Mouse (Mus musculus) G1E-ER4 (cell line): ENCODE measurements around the gene Ms4a4b. TPM values are rescaled to one million over a fixed set of nuclear protein-coding genes. Genes with fewer than 3 reads are reported as not detected.

Experiments
- GATA1 ChIP-seq: IDR thresholded peaks from one replicate; pipeline ENCODE4 v1.8.0; 2012; ENCODE audit warnings: low read length, inconsistent platforms
- polyA plus RNA-seq: library from polyadenylated mRNA; stranded (reverse); fragments of >175 nt; gene quantifications from 2 replicates; pipeline ENCODE4 v1.2.3, GENCODE M21; 2012

Ms4a4b gene
- polyA plus RNA-seq, 1 experiment = not detected

DNA sequence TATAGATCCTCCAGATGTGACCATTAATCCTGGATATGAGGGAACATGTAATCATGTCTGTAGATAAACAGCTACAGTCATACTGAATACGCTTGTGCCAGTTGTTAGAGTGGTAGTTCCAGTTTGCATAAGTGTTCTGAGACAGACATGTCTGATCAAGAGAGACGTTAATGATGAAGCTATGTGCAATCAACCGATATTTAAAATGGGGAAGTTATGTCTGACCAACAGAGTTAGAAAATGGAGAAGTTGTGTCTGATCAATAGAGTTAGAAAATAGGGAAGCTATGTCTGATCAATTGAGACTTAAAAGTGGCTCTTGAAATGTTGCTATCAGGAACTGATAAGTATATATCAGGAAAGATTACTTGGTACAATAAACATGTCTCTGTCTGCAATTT, 41.9 kb downstream of the Ms4a4b start:
- TF ChIP-seq GATA1 = peak; percentile 6

DNA sequence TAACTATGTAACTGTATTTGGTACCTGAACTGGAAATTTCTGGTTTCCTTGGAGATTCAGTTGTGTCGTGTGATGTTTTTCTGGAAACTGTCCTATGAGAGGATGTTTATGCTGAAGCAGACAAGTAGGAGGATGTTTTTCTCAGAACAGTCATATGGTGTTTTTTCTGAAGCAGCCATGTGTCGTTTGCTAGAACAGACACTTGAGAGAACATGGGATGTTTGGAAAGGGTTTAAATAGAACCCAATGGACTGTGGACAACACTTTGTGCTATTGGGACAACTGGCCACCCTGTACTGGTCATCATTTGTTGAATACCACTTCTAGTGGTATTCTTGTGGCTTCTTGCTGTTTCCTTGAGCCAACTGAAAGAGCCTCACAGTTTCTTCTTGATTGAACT, 42.4 kb downstream of the Ms4a4b start, which contains the start of gene Gm8369:
Gene Gm8369 (plus strand): TSS at position 193 of the 400 bp plus-strand sequence.
- no peak for TF ChIP-seq GATA1

DNA sequence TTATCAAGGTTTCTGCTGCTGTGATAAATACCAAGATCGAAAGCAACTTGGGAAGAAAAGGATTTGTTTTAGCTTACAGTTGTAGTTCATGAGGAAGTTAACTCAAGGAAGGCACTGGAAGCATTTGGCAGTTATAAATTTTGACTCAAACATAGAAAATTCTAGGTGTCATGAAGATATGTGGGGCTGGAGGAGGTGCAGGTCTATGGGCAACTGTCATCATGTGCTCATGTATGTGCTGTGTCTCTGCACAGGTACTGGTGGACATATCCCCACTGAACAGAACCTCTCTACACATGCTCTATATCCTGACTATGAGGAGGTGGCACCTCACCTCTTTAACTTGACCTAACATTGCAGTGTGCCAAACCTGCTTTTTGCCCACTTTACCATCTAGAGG, 43.2 kb downstream of the Ms4a4b start:
- no peak for TF ChIP-seq GATA1

DNA sequence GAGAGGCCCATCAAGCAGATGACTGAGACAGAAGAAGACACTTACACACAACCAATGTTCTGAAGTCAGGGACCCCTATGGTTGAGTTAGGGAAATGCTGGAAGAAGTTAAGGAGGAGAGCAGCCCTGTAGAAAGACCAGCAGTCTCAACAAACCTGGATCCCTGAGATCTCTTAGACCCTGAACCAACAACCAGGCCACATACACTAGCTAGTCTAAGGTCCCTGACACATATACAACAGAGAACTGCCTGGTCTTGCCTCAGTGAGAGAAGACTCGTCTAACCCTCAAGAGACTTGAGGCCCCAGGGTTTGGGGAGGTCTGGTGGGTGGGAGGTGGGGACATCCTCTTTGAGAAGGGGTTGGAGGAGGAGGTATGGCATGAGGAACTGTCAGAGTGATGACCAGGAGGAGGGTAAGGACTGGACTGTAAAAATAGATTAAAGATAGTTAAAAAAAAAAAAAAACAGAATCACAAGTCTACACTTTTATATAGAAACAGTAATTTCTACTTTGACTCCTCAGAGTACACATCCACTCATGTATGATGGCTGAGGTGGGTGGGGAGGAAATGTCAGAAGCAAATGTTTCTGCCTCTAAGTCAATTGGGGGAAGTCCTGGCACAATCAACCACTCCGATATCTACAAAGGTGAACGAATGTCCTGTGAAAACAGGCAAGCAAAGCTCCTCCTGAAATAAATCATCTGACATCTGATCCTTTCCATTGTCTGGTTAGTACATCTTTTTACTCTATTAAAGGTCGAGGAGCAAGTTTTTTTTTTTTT, 48.2 kb downstream of the Ms4a4b start:
- TF ChIP-seq GATA1 = no peak

DNA sequence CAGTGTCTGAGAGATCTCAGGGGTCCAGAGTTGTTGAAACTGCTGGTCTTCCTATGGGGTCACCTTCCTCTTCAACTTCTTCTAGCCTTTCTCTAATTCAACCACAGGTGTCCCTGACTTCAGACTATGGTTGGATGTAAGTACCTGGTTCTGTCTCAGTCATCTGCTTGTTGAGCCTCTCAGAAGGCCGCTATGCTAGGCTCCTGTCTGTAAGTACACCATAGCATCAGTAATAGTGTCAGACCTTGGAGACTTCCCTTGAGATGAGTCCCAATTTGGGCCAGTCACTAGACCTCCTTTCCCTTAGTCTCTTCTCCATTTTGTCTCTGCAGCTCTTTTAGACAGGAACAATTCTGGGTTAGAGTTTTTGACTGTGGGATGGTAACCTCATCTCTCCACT, 49.3 kb downstream of the Ms4a4b start:
- no peak for TF ChIP-seq GATA1

DNA sequence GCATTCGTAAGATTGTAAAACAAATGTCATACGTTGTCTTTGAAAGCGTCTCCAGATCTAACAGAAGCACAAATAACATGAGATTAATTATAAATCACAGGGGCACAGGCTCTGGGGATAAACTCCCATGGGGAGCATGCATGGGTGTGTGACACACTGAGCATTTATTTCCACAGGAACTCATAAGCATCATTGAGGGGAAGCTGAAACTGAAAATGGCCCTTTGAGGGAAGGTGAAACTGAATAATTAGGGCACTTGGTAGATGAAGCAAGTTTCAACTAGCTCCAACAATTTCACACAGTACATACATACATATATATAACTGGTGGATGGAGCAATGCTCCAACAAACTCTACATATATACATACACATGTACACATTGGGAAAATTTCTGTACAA, 51.2 kb downstream of the Ms4a4b start:
- TF ChIP-seq GATA1 = no peak

DNA sequence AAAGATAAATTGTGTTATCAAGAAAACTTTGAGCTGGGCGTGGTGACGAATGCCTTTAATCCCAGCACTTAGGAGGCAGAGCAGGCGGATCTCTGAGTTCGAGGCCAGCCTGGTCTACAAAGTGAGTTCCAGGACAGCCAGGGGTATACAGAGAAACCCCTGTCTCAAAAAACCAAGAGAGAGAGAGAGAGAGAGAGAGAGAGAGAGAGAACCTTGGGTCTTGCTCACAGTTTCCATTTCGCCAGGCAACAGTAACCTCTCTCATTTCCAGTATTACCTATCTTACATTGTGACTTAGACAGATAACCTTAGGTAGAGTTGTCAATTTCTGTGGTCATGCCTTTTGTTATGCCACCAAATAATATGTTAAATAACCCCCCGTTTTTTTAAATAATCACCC, 53.0 kb downstream of the Ms4a4b start:
- TF ChIP-seq GATA1 = no peak

DNA sequence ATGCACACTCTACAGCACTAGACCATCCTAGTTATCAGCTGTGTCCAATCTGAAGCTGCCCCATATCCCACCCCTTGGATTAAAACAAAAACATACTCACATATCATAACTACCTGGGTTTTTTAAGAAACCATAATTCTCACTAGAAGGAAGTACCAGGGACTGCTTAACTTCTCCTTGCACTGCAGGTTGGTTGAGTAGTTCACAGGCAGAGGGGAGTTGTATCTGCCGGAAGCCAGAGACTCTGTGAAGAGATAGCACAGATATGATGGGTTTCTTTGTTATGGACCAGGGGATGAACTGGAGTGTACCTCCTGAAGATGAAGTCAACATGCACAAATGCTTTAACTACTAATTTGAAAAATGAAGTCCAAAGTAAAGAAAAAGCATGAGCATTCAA, 57.4 kb downstream of the Ms4a4b start:
- no peak for TF ChIP-seq GATA1

DNA sequence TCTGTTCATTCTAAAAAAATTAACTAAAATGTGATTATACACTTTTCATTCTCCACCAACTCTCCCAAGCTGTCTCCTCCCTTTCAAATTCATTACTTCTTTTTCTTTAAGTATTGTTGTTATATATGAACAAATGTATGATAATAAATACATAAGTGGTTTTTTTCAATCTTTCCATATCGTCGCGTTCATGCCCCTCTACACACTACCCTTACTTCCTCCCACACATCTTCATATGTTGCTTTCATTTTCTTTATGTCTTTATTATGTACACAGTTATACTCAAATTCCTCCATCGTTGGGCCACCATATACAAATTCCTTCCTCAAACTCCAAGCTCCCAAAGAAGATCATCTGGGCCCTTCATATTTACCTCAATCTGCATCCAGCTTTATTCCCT, 58.0 kb downstream of the Ms4a4b start:
- no peak for TF ChIP-seq GATA1

DNA sequence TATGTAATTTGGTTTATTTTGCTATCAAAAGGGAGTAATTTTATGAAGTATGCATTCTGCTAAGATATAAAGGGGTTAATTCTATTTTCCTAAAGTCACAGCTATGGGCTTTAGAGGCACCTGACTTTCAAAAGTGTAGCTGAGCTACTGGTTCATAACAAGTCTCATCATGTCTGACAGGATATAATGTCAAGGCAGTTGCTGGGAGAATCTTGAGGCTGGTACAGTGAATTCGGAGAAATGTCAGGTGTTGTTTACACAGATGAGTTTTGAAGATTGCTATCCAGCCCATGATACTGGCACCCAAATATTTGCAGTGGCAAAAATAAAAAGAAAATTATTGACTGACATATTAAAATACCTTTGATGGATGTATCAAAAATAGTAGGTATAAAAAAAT, 61.5 kb downstream of the Ms4a4b start:
- TF ChIP-seq GATA1 = no peak

DNA sequence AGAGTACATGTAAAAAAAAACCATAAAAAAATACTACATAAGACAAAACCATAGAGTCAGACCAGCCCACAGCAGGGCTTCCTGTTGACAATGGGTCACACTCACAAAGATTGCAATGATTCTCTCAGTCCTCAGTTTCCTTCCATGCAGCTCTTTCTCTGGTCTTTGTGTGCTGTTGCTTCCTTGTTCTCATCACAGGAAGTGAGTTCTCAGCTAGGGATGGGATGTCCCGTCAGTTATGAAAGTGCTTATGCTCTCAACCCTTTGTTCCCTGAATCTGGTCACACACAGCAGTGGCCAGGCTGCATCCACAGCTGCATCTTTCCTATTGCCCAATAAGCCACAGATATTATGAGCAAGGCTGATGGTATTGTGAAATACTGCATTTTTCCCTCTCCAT, 70.1 kb downstream of the Ms4a4b start:
- TF ChIP-seq GATA1 = no peak

DNA sequence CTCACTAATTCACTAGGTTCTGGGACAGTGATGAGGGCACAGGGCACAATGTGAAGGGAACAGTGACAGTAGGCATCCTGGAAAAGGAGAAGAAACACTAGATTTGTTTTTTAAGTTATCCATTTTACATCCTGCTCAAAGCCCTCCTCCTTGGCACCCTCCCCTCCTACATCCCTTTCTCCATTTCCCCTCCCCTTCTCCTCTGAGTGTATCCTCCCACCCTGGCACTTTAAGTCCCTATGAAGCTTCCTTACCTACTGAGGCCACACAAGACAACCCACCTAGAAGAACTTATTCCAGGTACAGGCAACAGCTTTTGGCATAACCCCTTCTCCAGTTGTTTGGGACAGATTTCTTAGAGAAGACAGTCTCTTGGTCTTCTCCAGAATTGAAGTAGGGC, 72.9 kb downstream of the Ms4a4b start, which contains the start of gene Ms4a6b:
Gene Ms4a6b (plus strand): TSS at position 267 of the 400 bp plus-strand sequence.
- no peak for TF ChIP-seq GATA1

Other genes with a start within 250 kb of the Ms4a4b start
- not detected in 2 replicates for gene Ms4a13, start 246.8 kb upstream of the Ms4a4b start, polyA plus RNA-seq
- gene Ms4a12, start 211.1 kb upstream of the Ms4a4b start, polyA plus RNA-seq = not detected in 2 replicates
- gene Ms4a1, start 177.3 kb upstream of the Ms4a4b start, polyA plus RNA-seq = not detected in 2 replicates
- not detected in 2 replicates for gene Ms4a5, start 159.7 kb upstream of the Ms4a4b start, polyA plus RNA-seq
- gene Ms4a14, start 129.1 kb upstream of the Ms4a4b start, polyA plus RNA-seq = not detected in 2 replicates
- not detected in 2 replicates for gene Ms4a7, start 107.4 kb upstream of the Ms4a4b start, polyA plus RNA-seq
- gene Ms4a4a, start 68.0 kb upstream of the Ms4a4b start, polyA plus RNA-seq = not detected in 2 replicates
- not detected in 2 replicates for gene Ms4a4c, start 38.8 kb upstream of the Ms4a4b start, polyA plus RNA-seq
- gene Ms4a6c, start 25.8 kb downstream of the Ms4a4b start, polyA plus RNA-seq = not detected in 2 replicates
- gene Gm8369, start 42.4 kb downstream of the Ms4a4b start, polyA plus RNA-seq = not detected in 2 replicates
- gene Ms4a6b, start 73.0 kb downstream of the Ms4a4b start, polyA plus RNA-seq = not detected in 2 replicates
- gene Ms4a4d, start 93.2 kb downstream of the Ms4a4b start, polyA plus RNA-seq = not detected in 2 replicates
- not detected in 2 replicates for gene Ms4a6d, start 161.3 kb downstream of the Ms4a4b start, polyA plus RNA-seq
- not detected in 2 replicates for gene Ms4a2, start 180.2 kb downstream of the Ms4a4b start, polyA plus RNA-seq
- gene Ms4a3, start 197.3 kb downstream of the Ms4a4b start, polyA plus RNA-seq = not detected in 2 replicates
- not detected in 2 replicates for gene Oosp2, start 217.0 kb downstream of the Ms4a4b start, polyA plus RNA-seq
- gene Oosp1, start 247.6 kb downstream of the Ms4a4b start, polyA plus RNA-seq = not detected in 2 replicates